Mouse (Mus musculus): Measurements from ENCODE around the gene Kcnmb4.

GRCm38 (mm10) chr10:116420976-116421375 lies 52.7 kb downstream of the Kcnmb4 start:
- TF ChIP-seq CTCF (IDR thresholded peaks at IDR 0.05) = no peak
- no peak for TF ChIP-seq POLR2A (IDR thresholded peaks at IDR 0.05; ENCODE audit: insufficient read depth, low read depth, low read length)
- no peak for TF ChIP-seq EP300 (IDR thresholded peaks at IDR 0.05; ENCODE audit: insufficient read depth, low read depth, low read length)
